Mouse (Mus musculus): ENCODE data around the gene Treh. TPM values are rescaled to one million over a fixed set of nuclear protein-coding genes. Genes with fewer than 3 reads are reported as not detected.
A peak's percentile ranks its signal among the peaks of the same experiment; 100 is the strongest.

The Treh gene
- polyA plus RNA-seq, 1 experiment from 2014 or later = not detected

DNA sequence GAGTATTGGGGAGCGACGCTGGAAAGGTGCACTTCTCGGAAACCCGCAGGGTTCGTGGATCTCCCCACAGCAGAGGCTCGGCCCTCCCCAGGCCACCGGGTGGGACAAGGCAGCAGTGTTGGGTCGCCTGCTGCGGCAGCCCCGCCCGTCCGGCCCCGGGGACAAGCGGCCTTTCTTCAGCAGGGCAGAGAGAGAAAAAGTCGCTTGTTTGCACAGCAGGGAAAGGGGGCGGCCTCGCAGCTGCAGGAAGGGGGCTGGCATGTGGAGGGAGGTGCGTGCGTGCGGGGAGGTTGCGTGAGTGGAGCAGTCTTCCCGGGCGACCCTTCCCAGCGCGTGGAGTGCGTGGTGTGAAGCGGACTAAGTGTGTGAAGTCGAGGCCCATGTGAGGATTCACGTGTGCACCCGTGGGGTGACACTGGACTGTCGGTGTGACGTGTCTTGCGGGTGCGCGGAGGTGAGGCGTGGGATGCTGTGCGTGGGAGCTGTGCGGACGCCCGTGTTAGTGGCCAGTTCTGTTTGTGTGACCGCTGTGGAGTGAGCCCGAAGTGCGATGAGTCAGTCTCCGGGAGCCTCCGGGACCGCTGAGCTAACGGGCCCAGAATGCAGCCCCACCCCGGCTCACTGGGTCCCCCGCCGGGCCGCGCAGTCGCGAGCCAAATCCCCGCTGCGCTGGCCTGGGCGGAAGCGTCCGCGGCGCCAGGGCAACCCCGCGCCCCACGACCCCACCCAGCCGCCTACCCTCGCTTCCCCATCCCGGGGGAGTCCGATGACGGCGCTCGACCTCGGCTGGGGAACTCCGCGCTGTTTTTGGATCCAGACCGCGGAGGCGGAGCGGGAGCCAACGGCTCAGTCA lies 60.9 kb downstream of the Treh start:
- ATAC-seq (replicated peaks; ENCODE audit: insufficient number of reproducible peaks, low FRiP score, low TSS enrichment, low read depth) = peak; percentile 17; the same call in 1 of the 2 replicates
- Histone ChIP-seq H3K9ac (replicated peaks; ENCODE audit: low read length) (peak overlapping the region; percentile 73), H3K27ac (replicated peaks; ENCODE audit: low read depth, low read length) (peak overlapping the region; percentile 35; the same call in 1 of the 2 replicates), H3K4me1 (ENCODE audit: control insufficient read depth, insufficient read depth, low read length) (peaks cover 2% of the 10 kb centered on the region; the same call in 1 of the 2 replicates), H3K9me3 (replicated peaks; ENCODE audit: control insufficient read depth, low read length) (no peaks in the 10 kb centered on the region), H3K4me2 (ENCODE audit: low read depth, low read length) (peak overlapping the region; percentile 99), H3K4me3 (ENCODE audit: low read depth, low read length) (peak overlapping the region; percentile 62), H3K36me3 (replicated peaks; ENCODE audit: control insufficient read depth, insufficient read depth, low read depth, low read length) (no peaks in the 10 kb centered on the region), H3K27me3 (ENCODE audit: control insufficient read depth, insufficient read depth, low read length) (no peaks in the 10 kb centered on the region)
- WGBS = under 1% methylated on average over 73 of the region's 79 CpGs
- no peak for DNase-seq (ENCODE audit: low spot score)

DNA sequence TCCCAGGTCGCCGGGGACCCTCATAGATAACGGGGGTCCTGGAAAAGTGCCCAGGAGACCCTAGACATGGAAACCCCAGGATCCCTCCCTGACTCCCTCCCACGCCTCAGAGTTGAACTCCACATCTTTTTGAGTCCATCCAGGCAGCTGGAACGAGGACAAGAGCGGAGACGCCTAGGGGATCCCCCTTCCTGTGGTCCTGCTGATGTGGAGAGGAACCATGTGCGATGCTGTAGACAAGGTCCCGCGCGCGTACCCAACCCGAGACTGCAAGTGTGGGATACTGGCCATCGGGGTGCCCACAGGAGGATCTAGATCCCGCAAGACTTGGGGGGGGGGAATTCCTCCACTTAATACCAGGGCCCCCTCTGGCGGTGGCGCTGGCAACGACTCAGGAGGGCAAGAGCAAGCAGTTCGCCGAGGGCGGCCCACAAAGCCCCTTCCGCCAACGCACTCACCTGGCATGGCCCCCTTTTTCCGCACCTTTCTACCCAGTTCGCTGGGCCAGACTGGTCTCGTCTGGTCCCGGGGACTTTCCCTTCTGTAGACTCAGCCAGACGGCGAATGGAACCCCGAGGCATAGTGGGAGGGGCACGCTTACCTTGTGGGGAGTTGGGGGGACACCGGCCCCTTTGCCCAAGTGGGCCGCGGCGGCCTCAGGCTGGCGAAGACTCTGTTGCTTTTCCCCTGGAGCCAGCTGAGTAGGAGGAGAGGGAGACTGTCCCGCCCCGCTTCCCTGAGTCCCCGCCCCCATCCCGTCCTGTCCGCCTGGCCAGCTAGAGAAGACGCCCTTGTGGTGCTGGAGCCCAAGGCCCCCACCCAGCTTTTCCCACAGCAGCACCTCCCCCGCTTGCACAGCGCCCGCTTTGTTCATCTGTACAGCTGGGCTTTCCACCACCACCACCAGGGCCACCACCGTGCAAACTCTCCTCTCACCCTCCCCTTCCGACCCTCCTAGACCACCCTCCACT lies 61.8 kb downstream of the Treh start, which contains the start of gene Phldb1:
Gene Phldb1, minus strand, starts transcription at position 675 of the 971 bp plus-strand sequence.
- Histone ChIP-seq H3K4me3 (ENCODE audit: low read depth, low read length) (peak within 1 kb of the TSS; percentile 62), H3K9ac (replicated peaks; ENCODE audit: low read length) (peak within 1 kb of the TSS; percentile 73), H3K27ac (replicated peaks; ENCODE audit: low read depth, low read length) (0 out of 2 replicates have a peak within 1 kb of the TSS, but pooled peaks have one; percentile 35), H3K9me3 (replicated peaks; ENCODE audit: control insufficient read depth, low read length) (no peaks in the 10 kb centered on the region), H3K36me3 (replicated peaks; ENCODE audit: control insufficient read depth, insufficient read depth, low read depth, low read length) (no peaks in the 10 kb centered on the region), H3K27me3 (ENCODE audit: control insufficient read depth, insufficient read depth, low read length) (no peaks in the 10 kb centered on the region), H3K4me1 (ENCODE audit: control insufficient read depth, insufficient read depth, low read length) (peaks cover 2% of the 10 kb centered on the region; the same call in 1 of the 2 replicates), H3K4me2 (ENCODE audit: low read depth, low read length) (peak within 1 kb of the TSS; percentile 99)
- DNase-seq (ENCODE audit: low spot score) = peak; percentile 80
- ATAC-seq (replicated peaks; ENCODE audit: insufficient number of reproducible peaks, low FRiP score, low TSS enrichment, low read depth) = peak; percentile 73
- WGBS = under 1% methylated on average over 45 of the region's 47 CpGs

DNA sequence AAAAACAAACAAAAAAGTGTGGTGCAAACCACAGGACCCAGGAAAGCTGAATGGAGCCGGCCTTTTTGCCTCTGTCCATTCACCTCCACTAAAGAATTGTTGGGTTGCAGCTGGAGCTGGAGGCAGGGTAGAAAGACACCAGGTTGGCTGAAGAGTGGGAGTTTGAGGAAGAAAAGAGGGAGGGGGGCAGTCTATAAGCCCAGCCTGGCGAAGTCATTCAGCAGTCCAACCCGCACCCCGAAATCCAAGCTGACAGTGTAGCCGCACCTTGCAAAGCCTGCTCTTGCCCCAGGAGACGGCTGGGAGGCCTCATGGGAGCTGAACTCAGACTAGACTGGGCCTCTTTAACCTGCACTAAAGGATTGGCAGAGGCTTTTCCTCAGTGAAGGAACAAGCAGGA lies 62.9 kb downstream of the Treh start:
- Histone ChIP-seq H3K27me3 (ENCODE audit: control insufficient read depth, insufficient read depth, low read length) (no peaks in the 10 kb centered on the region), H3K36me3 (replicated peaks; ENCODE audit: control insufficient read depth, insufficient read depth, low read depth, low read length) (no peaks in the 10 kb centered on the region), H3K9me3 (replicated peaks; ENCODE audit: control insufficient read depth, low read length) (no peaks in the 10 kb centered on the region), H3K9ac (replicated peaks; ENCODE audit: low read length) (no peak overlapping the region), H3K27ac (replicated peaks; ENCODE audit: low read depth, low read length) (no peak overlapping the region), H3K4me3 (ENCODE audit: low read depth, low read length) (no peak overlapping the region), H3K4me2 (ENCODE audit: low read depth, low read length) (no peak overlapping the region), H3K4me1 (ENCODE audit: control insufficient read depth, insufficient read depth, low read length) (peaks cover 2% of the 10 kb centered on the region; the same call in 1 of the 2 replicates)
- WGBS = 75% methylated on average over 6 of the region's 6 CpGs
- no peak for ATAC-seq (replicated peaks; ENCODE audit: insufficient number of reproducible peaks, low FRiP score, low TSS enrichment, low read depth)
- DNase-seq (ENCODE audit: low spot score) = no peak

Other genes starting within 250 kb of the Treh start
- gene Foxr1, start 232.1 kb upstream of the Treh start, polyA plus RNA-seq (2014; fragmentation: Nextera tagmentation; extraction: Ambion mirVana) = not detected in 2 replicates
- 0.59 and 1.3 TPM in 2 replicates for gene Upk2, start 218.3 kb upstream of the Treh start, polyA plus RNA-seq (2014; fragmentation: Nextera tagmentation; extraction: Ambion mirVana)
- 10.3 and 11.8 TPM in 2 replicates for gene Bcl9l, start 190.4 kb upstream of the Treh start, polyA plus RNA-seq (2014; fragmentation: Nextera tagmentation; extraction: Ambion mirVana)
- gene Cxcr5, start 111.4 kb upstream of the Treh start, polyA plus RNA-seq (2014; fragmentation: Nextera tagmentation; extraction: Ambion mirVana) = 0.13 and 0.31 TPM in 2 replicates
- gene Ddx6, start 68.3 kb upstream of the Treh start, polyA plus RNA-seq (2014; fragmentation: Nextera tagmentation; extraction: Ambion mirVana) = 14.0 and 15.4 TPM in 2 replicates
- gene Phldb1, start 62.0 kb downstream of the Treh start, polyA plus RNA-seq (2014; fragmentation: Nextera tagmentation; extraction: Ambion mirVana) = 27.8 and 30.0 TPM in 2 replicates
- gene Arcn1, start 94.6 kb downstream of the Treh start, polyA plus RNA-seq (2014; fragmentation: Nextera tagmentation; extraction: Ambion mirVana) = 208 and 223 TPM in 2 replicates
- 142 and 152 TPM in 2 replicates for gene Ift46, start 94.7 kb downstream of the Treh start, polyA plus RNA-seq (2014; fragmentation: Nextera tagmentation; extraction: Ambion mirVana)
- gene Tmem25, start 126.1 kb downstream of the Treh start, polyA plus RNA-seq (2014; fragmentation: Nextera tagmentation; extraction: Ambion mirVana) = 1.2 and 1.4 TPM in 2 replicates
- gene Ttc36, start 129.8 kb downstream of the Treh start, polyA plus RNA-seq (2014; fragmentation: Nextera tagmentation; extraction: Ambion mirVana) = not detected in 2 replicates
- 9.8 and 12.2 TPM in 2 replicates for gene Kmt2a, start 208.1 kb downstream of the Treh start, polyA plus RNA-seq (2014; fragmentation: Nextera tagmentation; extraction: Ambion mirVana)
- 572 and 583 TPM in 2 replicates for gene Atp5l, start 247.5 kb downstream of the Treh start, polyA plus RNA-seq (2014; fragmentation: Nextera tagmentation; extraction: Ambion mirVana)

Data from embryonic facial prominence, embryonic 11.5 days (tissue).